Mouse (Mus musculus) kidney, embryonic 15.5 days (tissue): ENCODE measurements around the gene Ephb1. TPM values are rescaled to one million over a fixed set of nuclear protein-coding genes. Genes with fewer than 3 reads are reported as not detected.

Experiments
- ATAC-seq: fragments of 200-750 bp; cut with Nextera tagmentation; replicated peaks from 2 replicates; pipeline ENCODE4 v1.8.0; 2017; ENCODE audit warnings: moderate TSS enrichment; ENCODE audit not compliant: low FRiP score
- H3K27ac ChIP-seq: fragments of 300-500 bp; sonication (generic); 2 replicates; pipeline ENCODE4 v1.5.1; 2015; ENCODE audit warnings: mild to moderate bottlenecking, inconsistent platforms
- H3K27me3 ChIP-seq: fragments of 300-500 bp; sonication (generic); 2 replicates; pipeline ENCODE4 v1.6.1; 2015; ENCODE audit warnings: inconsistent platforms
- H3K36me3 ChIP-seq: fragments of 300-500 bp; sonication (generic); 2 replicates; pipeline ENCODE4 v1.6.1; 2015; ENCODE audit warnings: inconsistent platforms
- H3K4me1 ChIP-seq: fragments of 300-500 bp; sonication (generic); 2 replicates; pipeline ENCODE4 v1.6.1; 2015; ENCODE audit warnings: inconsistent platforms
- H3K4me2 ChIP-seq: fragments of 300-500 bp; sonication (generic); 2 replicates; pipeline ENCODE4 v1.6.1; 2015; ENCODE audit warnings: moderate library complexity, mild to moderate bottlenecking, inconsistent platforms
- H3K4me3 ChIP-seq: fragments of 300-500 bp; sonication (generic); replicated peaks from 2 replicates; pipeline ENCODE4 v1.5.1; 2015; ENCODE audit warnings: mild to moderate bottlenecking, inconsistent platforms
- H3K9ac ChIP-seq: fragments of 300-500 bp; sonication (generic); 2 replicates; pipeline ENCODE4 v1.6.1; 2015; ENCODE audit warnings: mild to moderate bottlenecking, inconsistent platforms
- H3K9me3 ChIP-seq: fragments of 300-500 bp; sonication (generic); replicated peaks from 2 replicates; pipeline ENCODE4 v1.6.1; 2016; ENCODE audit warnings: inconsistent platforms
- WGBS: fragments of 180-500 bp; shearing (Covaris S2); methylation state at CpG from one replicate; pipeline ENCODE4 v1.1.7; 2015; ENCODE audit warnings: mixed read lengths; 5-methylcytosine and 5-hydroxymethylcytosine counted together
- polyA plus RNA-seq: library from polyadenylated mRNA; unstranded; fragments of >200 nt; fragmentation: Nextera tagmentation; extraction: Ambion mirVana; gene quantifications from 2 replicates; pipeline ENCODE4 v1.2.1, GENCODE M21; 2015

Ephb1 gene
- polyA plus RNA-seq, 1 experiment from 2014 or later = 4.8 TPM

DNA sequence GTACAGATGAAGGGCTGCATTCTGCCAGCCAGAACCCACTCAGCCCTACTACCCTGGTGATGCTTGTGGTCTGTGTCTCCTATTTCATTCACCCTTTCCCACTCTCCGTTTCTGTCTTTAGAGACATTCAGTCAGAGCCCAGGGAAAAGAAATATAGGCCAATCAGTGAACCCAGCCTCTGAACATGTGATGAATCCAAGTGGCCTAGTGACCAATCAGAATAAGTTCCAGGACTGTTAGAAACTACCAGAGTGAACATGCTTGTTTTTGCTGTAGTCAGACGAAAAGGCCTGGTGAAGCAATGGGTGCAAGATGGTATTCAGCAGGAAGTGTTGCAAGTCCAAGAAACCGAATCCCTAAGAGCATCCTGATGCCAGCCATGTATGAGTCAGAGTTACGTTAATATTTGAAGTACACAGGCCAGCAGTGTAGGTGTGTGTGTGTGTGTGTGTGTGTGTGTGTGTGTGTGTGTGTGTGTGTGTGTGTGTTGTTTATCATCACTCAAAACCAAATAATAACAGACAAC lies 26.8 kb downstream of the Ephb1 start:
- 84% methylated on average over 4 of the region's 4 CpGs for WGBS
- no peak for ATAC-seq
- Histone ChIP-seq H3K27me3 (no peaks in the 10 kb centered on the region), H3K27ac (no peak overlapping the region), H3K9me3 (no peaks in the 10 kb centered on the region), H3K36me3 (no peaks in the 10 kb centered on the region), H3K4me2 (no peak overlapping the region), H3K4me1 (no peaks in the 10 kb centered on the region), H3K9ac (no peak overlapping the region), H3K4me3 (no peak overlapping the region)

- Histone ChIP-seq H3K9ac (no peak overlapping the region), H3K27ac (no peak overlapping the region), H3K4me1 (no peaks in the 10 kb centered on the region), H3K4me3 (no peak overlapping the region), H3K4me2 (no peak overlapping the region), H3K9me3 (no peaks in the 10 kb centered on the region), H3K27me3 (no peaks in the 10 kb centered on the region), H3K36me3 (no peaks in the 10 kb centered on the region)
- ATAC-seq = no peak
- WGBS = 75% methylated on average over 6 of the region's 6 CpGs
These were observed 39.1 kb downstream of the Ephb1 start for GRCm38 (mm10) chr9:102315436-102315835.

- Histone ChIP-seq H3K27me3 (no peaks in the 10 kb centered on the region), H3K9me3 (no peaks in the 10 kb centered on the region), H3K36me3 (no peaks in the 10 kb centered on the region), H3K27ac (no peak overlapping the region), H3K4me1 (no peaks in the 10 kb centered on the region), H3K9ac (no peak overlapping the region), H3K4me3 (no peak overlapping the region), H3K4me2 (no peak overlapping the region)
- no peak for ATAC-seq
- WGBS = 90% methylated on average over 1 of the region's 1 CpGs
These were observed 39.7 kb downstream of the Ephb1 start for GRCm38 (mm10) chr9:102314795-102315194.

DNA sequence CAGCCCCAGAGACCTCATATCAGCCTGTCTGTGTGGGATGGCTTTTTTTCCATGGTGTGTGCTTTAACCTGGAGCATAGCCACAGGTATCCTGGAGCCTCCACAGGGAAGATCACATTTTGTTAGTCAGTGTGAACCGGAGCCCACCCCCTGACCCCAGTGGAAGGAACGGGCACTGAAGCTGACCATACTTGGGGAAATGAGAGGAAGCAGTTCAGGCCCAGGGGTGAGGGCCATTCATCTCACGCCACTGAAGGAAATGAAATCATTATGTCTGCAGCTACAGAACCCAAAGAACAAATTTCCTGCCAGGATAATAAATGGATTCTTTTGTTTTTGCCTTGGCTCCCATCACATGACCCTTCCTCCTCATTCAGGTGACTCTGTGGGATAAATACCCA lies 44.1 kb downstream of the Ephb1 start:
- Histone ChIP-seq H3K27ac (peak overlapping the region; percentile 64), H3K9me3 (no peaks in the 10 kb centered on the region), H3K36me3 (no peaks in the 10 kb centered on the region), H3K4me3 (no peak overlapping the region), H3K27me3 (no peaks in the 10 kb centered on the region), H3K4me2 (no peak overlapping the region), H3K4me1 (peaks cover 4% of the 10 kb centered on the region; the same call in 1 of the 2 replicates), H3K9ac (no peak overlapping the region)
- WGBS = 20% methylated on average over 3 of the region's 3 CpGs
- no peak for ATAC-seq

DNA sequence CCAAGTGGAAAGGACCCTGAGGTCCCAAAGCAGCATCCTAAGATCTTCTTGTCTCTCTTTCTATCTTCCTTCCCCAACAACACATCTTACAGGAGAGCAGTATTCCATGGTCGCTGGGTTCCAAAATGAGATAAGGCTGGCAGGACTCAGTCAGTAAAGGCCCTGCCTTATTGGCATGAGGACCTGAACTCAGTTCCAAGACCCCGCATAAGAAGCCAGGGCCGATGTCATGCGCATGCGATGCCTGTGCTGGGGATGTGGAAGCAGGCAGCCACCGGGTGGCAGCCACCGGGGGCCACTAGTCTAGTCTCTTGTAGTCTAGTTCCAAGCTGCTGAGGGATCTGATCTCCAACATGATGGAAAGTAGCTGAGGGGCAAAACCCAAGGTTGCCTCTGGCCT lies 45.2 kb downstream of the Ephb1 start:
- Histone ChIP-seq H3K27me3 (no peaks in the 10 kb centered on the region), H3K9ac (no peak overlapping the region), H3K4me1 (peaks cover 4% of the 10 kb centered on the region; the same call in 1 of the 2 replicates), H3K36me3 (no peaks in the 10 kb centered on the region), H3K4me3 (no peak overlapping the region), H3K9me3 (no peaks in the 10 kb centered on the region), H3K27ac (no peak overlapping the region), H3K4me2 (no peak overlapping the region)
- no peak for ATAC-seq
- WGBS = 88% methylated on average over 7 of the region's 7 CpGs

DNA sequence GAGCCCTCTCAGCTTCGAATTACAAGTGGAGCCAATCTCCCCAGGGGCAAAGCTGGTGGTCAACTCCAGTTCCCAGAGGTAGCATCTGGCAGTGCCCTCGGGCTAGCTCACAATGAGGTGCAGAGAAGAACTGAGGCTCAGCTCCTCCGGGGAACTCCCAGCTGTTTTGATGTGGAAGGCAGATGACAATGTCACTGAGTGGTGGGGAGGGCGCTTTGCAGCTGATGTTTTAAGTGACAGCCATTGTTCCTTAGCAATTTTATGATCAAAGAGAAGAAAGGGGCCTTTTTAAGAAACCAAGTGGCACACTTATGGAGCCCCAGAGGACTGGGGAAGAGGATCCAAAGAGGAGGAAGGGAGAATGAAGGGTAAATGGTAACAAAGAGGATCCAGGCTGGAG lies 46.8 kb downstream of the Ephb1 start:
- Histone ChIP-seq H3K4me1 (peaks cover 4% of the 10 kb centered on the region; the same call in 1 of the 2 replicates), H3K36me3 (no peaks in the 10 kb centered on the region), H3K4me3 (no peak overlapping the region), H3K27me3 (no peaks in the 10 kb centered on the region), H3K9ac (no peak overlapping the region), H3K9me3 (no peaks in the 10 kb centered on the region), H3K4me2 (no peak overlapping the region), H3K27ac (peak overlapping the region; percentile 61)
- ATAC-seq = no peak
- WGBS = 34% methylated on average over 4 of the region's 4 CpGs

DNA sequence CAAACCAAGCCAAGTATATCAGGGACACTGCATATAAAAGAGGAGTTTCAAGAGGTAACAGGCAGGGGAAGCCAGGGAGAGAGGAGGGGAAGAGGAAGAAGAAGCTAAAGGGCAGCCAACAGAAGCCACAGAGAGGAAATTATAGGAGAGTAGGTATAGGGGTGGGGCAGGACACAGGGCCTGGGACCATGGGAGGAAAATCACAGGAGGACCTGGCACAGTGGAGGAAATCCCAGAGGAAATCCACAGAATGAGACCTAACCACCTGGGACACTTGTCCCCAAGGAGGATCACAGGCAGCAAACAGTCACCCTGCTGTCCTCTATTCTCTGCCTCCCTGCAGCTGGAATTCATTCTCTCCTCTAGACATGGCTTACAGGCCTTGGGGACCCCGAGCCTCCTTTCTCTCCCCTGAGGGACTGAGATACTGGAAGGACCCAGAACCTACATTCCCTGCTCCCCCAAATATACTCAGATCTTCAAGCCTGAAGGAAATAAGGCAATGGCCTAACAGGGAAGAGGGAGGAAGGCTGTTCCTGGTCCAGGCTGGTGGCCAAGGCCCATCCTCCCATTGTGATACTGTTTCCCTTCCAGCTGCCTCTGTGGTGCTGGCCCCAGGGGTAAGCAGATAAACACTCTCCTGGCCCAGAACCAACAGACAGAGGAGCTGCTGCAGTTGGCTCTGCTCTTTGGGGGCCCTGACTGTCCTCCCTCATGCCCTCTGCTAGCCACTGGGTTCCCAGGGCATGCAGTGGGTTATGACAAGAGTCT lies 47.7 kb downstream of the Ephb1 start:
- peaks cover 4% of the 10 kb centered on the region; the same call in 1 of the 2 replicates for H3K4me1 ChIP-seq
- peak overlapping the region; percentile 61 for H3K27ac ChIP-seq
- no peak overlapping the region for H3K4me3 ChIP-seq
- ATAC-seq = peak; percentile 73; the same call in 1 of the 2 replicates
- no peak overlapping the region for H3K9ac ChIP-seq
- WGBS = 74% methylated on average over 1 of the region's 1 CpGs
- no peaks in the 10 kb centered on the region for H3K27me3 ChIP-seq
- no peaks in the 10 kb centered on the region for H3K9me3 ChIP-seq
- no peak overlapping the region for H3K4me2 ChIP-seq
- no peaks in the 10 kb centered on the region for H3K36me3 ChIP-seq

GRCm38 (mm10) chr9:102305432-102306100 lies 48.9 kb downstream of the Ephb1 start:
- H3K4me1 ChIP-seq = peaks cover 4% of the 10 kb centered on the region; the same call in 1 of the 2 replicates
- ATAC-seq = no peak
- 85% methylated on average over 7 of the region's 7 CpGs for WGBS
- no peaks in the 10 kb centered on the region for H3K27me3 ChIP-seq
- H3K27ac ChIP-seq = 0 out of 2 replicates have a peak overlapping the region, but pooled peaks have one; percentile 45
- no peaks in the 10 kb centered on the region for H3K36me3 ChIP-seq
- no peak overlapping the region for H3K9ac ChIP-seq
- no peaks in the 10 kb centered on the region for H3K9me3 ChIP-seq
- no peak overlapping the region for H3K4me3 ChIP-seq
- no peak overlapping the region for H3K4me2 ChIP-seq

- peaks cover 4% of the 10 kb centered on the region; the same call in 1 of the 2 replicates for H3K4me1 ChIP-seq
- no peak overlapping the region for H3K9ac ChIP-seq
- H3K4me3 ChIP-seq = no peak overlapping the region
- no peak for ATAC-seq
- H3K9me3 ChIP-seq = no peaks in the 10 kb centered on the region
- no peak overlapping the region for H3K4me2 ChIP-seq
- H3K27ac ChIP-seq = no peak overlapping the region
- no peaks in the 10 kb centered on the region for H3K36me3 ChIP-seq
- H3K27me3 ChIP-seq = no peaks in the 10 kb centered on the region
- 49% methylated on average over 3 of the region's 3 CpGs for WGBS
These were observed 49.7 kb downstream of the Ephb1 start for GRCm38 (mm10) chr9:102304796-102305195.

DNA sequence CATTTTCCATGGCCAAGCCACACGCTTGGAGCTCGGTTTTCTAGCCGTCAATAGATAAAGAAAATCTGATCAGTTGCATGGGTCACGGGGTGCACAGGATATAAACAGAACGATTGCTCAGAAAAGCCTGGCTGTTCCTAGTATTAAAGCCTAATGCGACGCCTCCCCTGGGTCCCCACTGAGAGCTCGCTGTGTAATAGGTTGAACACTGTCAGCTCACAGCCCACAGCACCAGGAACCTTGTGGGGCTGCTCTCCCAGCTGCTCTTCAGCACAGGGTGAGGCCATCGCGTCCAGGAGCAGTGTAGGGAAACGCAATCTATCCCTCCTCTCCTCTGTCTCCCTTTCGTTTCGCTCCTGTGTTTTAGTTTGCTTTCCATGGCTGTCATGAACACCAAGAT lies 50.6 kb downstream of the Ephb1 start:
- Histone ChIP-seq H3K9me3 (no peaks in the 10 kb centered on the region), H3K4me1 (peaks cover 4% of the 10 kb centered on the region; the same call in 1 of the 2 replicates), H3K27me3 (no peaks in the 10 kb centered on the region), H3K4me3 (no peak overlapping the region), H3K36me3 (no peaks in the 10 kb centered on the region), H3K4me2 (no peak overlapping the region), H3K27ac (no peak overlapping the region), H3K9ac (no peak overlapping the region)
- ATAC-seq = no peak
- WGBS = 61% methylated on average over 13 of the region's 13 CpGs

- no peaks in the 10 kb centered on the region for H3K36me3 ChIP-seq
- no peak for ATAC-seq
- H3K27me3 ChIP-seq = no peaks in the 10 kb centered on the region
- H3K27ac ChIP-seq = no peak overlapping the region
- no peak overlapping the region for H3K4me3 ChIP-seq
- 80% methylated on average over 4 of the region's 4 CpGs for WGBS
- H3K4me1 ChIP-seq = no peaks in the 10 kb centered on the region; the same call in 1 of the 2 replicates
- no peak overlapping the region for H3K4me2 ChIP-seq
- H3K9me3 ChIP-seq = no peaks in the 10 kb centered on the region
- no peak overlapping the region for H3K9ac ChIP-seq
These were observed 53.5 kb downstream of the Ephb1 start for GRCm38 (mm10) chr9:102300985-102301384.

DNA sequence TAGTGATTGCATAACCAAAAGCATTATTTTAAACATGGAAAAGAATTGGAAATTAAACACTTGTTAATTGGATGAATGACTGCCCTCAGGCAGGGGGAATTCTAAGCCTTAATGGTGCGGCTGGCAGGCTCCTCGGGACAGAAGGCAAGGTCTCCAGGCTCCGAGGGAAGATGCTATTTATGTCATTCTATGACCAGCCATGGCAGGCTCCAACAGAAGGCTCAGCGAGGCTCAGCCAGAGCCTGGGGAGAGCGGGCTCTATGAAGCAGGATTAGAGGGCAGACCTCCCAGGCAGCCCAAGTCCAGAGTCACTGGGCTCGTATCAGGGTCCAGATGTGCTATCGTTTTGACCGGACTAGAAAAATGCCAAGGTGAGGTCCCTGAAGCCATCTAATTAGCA lies 55.8 kb downstream of the Ephb1 start:
- 70% methylated on average over 8 of the region's 8 CpGs for WGBS
- Histone ChIP-seq H3K27me3 (no peaks in the 10 kb centered on the region), H3K9me3 (no peaks in the 10 kb centered on the region), H3K4me1 (no peaks in the 10 kb centered on the region), H3K27ac (no peak overlapping the region), H3K36me3 (no peaks in the 10 kb centered on the region), H3K4me3 (no peak overlapping the region), H3K9ac (no peak overlapping the region), H3K4me2 (no peak overlapping the region)
- no peak for ATAC-seq
